Mouse (Mus musculus) erythroblast, adult 5-6 weeks (primary cell): ENCODE measurements around the gene Six5. TPM values are rescaled to one million over a fixed set of nuclear protein-coding genes. Genes with fewer than 3 reads are reported as not detected.
A peak's percentile ranks its signal among the peaks of the same experiment; 100 is the strongest.
"Not testable (repeated sequence)": the region's sequence is repeated elsewhere in the genome, so short reads cannot be mapped to it uniquely, and the experiment has no call there.

Experiments used
- ATAC-seq: replicated peaks from 2 replicates; pipeline ENCODE4 v1.8.0; 2016; ENCODE audit warnings: moderate number of reproducible peaks, mild to moderate bottlenecking, moderate TSS enrichment, inconsistent platforms; ENCODE audit not compliant: poor library complexity, low FRiP score, severe bottlenecking
- total RNA-seq, 2 experiments: library from RNA; stranded (forward) in 1 of 2; stranded (reverse) in 1 of 2; fragments of 150-400 nt in 1 of 2; fragments of 200-764, 138-1000 nt in 1 of 2; gene quantifications; 2 replicates each; pipeline versions ENCODE4 v1.2.3 to v1.2.4; 2015 to 2017; ENCODE audit warnings: low replicate concordance in 2 of 2

Six5 gene
- total RNA-seq (2015; ENCODE audit: low replicate concordance) = 0.42 TPM in 1 of 2 replicates, not detected in the other
- not detected in 2 replicates for total RNA-seq (2017; ENCODE audit: low replicate concordance)

- no peak for ATAC-seq
Observed at GRCm38 (mm10) chr7:19094471-19094825, at the start of gene Six5. Gene Six5, plus strand, starts transcription at chr7:19094594.

GRCm38 (mm10) chr7:19044616-19045015 is 49.8 kb upstream of the Six5 start:
- ATAC-seq = no peak

- no peak for ATAC-seq
Observed at GRCm38 (mm10) chr7:19046286-19047069, 47.9 kb upstream of the Six5 start.

- ATAC-seq = no peak
Observed at GRCm38 (mm10) chr7:19048006-19048527, 46.3 kb upstream of the Six5 start.

GRCm38 (mm10) chr7:19049252-19049651 is 45.1 kb upstream of the Six5 start:
- no peak for ATAC-seq

- ATAC-seq = no peak
Observed at GRCm38 (mm10) chr7:19050172-19050571, 44.2 kb upstream of the Six5 start.

- ATAC-seq = no peak
Observed at GRCm38 (mm10) chr7:19051161-19051560, 43.2 kb upstream of the Six5 start.

- no peak for ATAC-seq
Observed at GRCm38 (mm10) chr7:19052345-19053135, 41.9 kb upstream of the Six5 start.

- no peak for ATAC-seq
Observed at GRCm38 (mm10) chr7:19053136-19053532, 41.3 kb upstream of the Six5 start.

- ATAC-seq = no peak
Observed at GRCm38 (mm10) chr7:19054047-19054776, 40.2 kb upstream of the Six5 start, which contains the start of gene Rsph6a. Gene Rsph6a, plus strand, starts transcription at chr7:19054690.

GRCm38 (mm10) chr7:19054777-19055076 is 39.7 kb upstream of the Six5 start:
- ATAC-seq = no peak

- ATAC-seq = no peak
Observed at GRCm38 (mm10) chr7:19055108-19055507, 39.3 kb upstream of the Six5 start.

- ATAC-seq = no peak
Observed at GRCm38 (mm10) chr7:19057405-19057804, 37.0 kb upstream of the Six5 start.

- no peak for ATAC-seq
Observed at GRCm38 (mm10) chr7:19065896-19066295, 28.5 kb upstream of the Six5 start.

- no peak for ATAC-seq
Observed at GRCm38 (mm10) chr7:19067063-19067462, 27.3 kb upstream of the Six5 start.

GRCm38 (mm10) chr7:19067935-19068334 is 26.5 kb upstream of the Six5 start:
- ATAC-seq = no peak

GRCm38 (mm10) chr7:19068707-19069106 is 25.7 kb upstream of the Six5 start:
- peak; percentile 44; the same call in 1 of the 2 replicates for ATAC-seq

- ATAC-seq = peak; percentile 57
Observed at GRCm38 (mm10) chr7:19069500-19069899, 24.9 kb upstream of the Six5 start.

- ATAC-seq = not testable (repeated sequence)
Observed at GRCm38 (mm10) chr7:19071024-19071423, 23.4 kb upstream of the Six5 start.

GRCm38 (mm10) chr7:19073504-19073903 is 20.9 kb upstream of the Six5 start:
- ATAC-seq = no peak
